Mouse (Mus musculus) liver, adult 2 months (tissue): ENCODE measurements around the gene Mier2.

Experiments used
- CTCF ChIP-seq: fragments of 200-500 bp; IDR thresholded peaks from 2 replicates; pipeline ENCODE4 v1.5.1; 2011; ENCODE audit warnings: low read depth, low read length, control low read depth
- POLR2A ChIP-seq: fragments of 200-500 bp; IDR thresholded peaks from 2 replicates; pipeline ENCODE4 v1.6.1; 2011; ENCODE audit warnings: low read length, control low read depth; ENCODE audit not compliant: insufficient read depth; ENCODE audit errors: extremely low read depth

DNA sequence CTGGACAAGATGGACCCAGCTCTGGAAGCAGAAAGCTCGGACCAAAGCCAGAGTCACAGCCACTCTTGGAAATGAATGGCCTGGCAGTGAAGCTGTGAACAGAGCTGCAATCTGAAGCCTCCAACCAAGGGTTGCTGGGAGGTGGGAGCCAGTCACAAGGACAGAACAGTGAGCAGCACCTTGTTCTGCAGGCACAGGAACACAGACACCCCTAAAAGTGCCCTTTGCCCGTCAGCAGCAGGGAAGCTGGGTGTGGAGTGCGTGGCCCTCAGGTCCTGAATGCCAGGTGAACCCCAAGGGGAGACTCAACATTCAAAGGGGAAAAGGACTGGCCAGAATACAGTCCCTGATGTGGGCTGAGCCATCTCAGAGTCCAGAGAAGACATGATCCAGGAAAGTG, 23.4 kb downstream of the Mier2 start:
- TF ChIP-seq POLR2A = no peak
- TF ChIP-seq CTCF = no peak
